In genomic region chr11:69681314-69682208, GRCm38 (mm10) we compare ENCODE assay signal across 8 mouse cellular contexts. TPM values are rescaled to one million over a fixed set of nuclear protein-coding genes. Genes with fewer than 3 reads are reported as not detected.
DNase-seq lines count a peak whose midpoint lies in the region; ATAC-seq and TF ChIP-seq lines count a peak whose summit lies in the region.

Gene Senp3, minus strand, starts transcription at chr11:69682084.

- H3K4me2 ChIP-seq in embryonic facial prominence, embryonic 15.5 days (replicated peaks): peak within 1 kb of the TSS; percentile 85
- peak within 1 kb of the TSS; percentile 72 for H3K4me2 ChIP-seq in kidney, embryonic 14.5 days (replicated peaks; ENCODE audit: low read depth, low read length)
- peak within 1 kb of the TSS; percentile 69 for H3K4me2 ChIP-seq in limb, embryonic 15.5 days

- no peak for TF ChIP-seq CTCF in bone marrow, adult 2 months (IDR thresholded peaks at IDR 0.05; ENCODE audit: control insufficient read depth, insufficient read depth, low read length)

- no peaks in the 10 kb centered on the region for H3K27me3 ChIP-seq in embryonic facial prominence, embryonic 15.5 days
- no peaks in the 10 kb centered on the region for H3K27me3 ChIP-seq in kidney, embryonic 14.5 days (ENCODE audit: control insufficient read depth, insufficient read depth, low read length)
- no peaks in the 10 kb centered on the region for H3K27me3 ChIP-seq in limb, embryonic 15.5 days

- H3K27ac ChIP-seq in bone marrow, adult 2 months (ENCODE audit: control insufficient read depth, insufficient read depth, low read depth, low read length, poor library complexity): peak within 1 kb of the TSS; percentile 90
- peak within 1 kb of the TSS; percentile 97 for H3K27ac ChIP-seq in embryonic facial prominence, embryonic 15.5 days (replicated peaks)
- peak within 1 kb of the TSS; percentile 74; the same call in 1 of the 2 replicates for H3K27ac ChIP-seq in kidney, embryonic 14.5 days (ENCODE audit: low read depth, low read length)
- peak within 1 kb of the TSS; percentile 94 for H3K27ac ChIP-seq in limb, embryonic 15.5 days

- TF ChIP-seq POLR2A in bone marrow, adult 2 months (IDR thresholded peaks at IDR 0.05; ENCODE audit: borderline replicate concordance, control insufficient read depth, low read depth, low read length): peak; percentile 85

- H3K9me3 ChIP-seq in embryonic facial prominence, embryonic 15.5 days (replicated peaks): no peaks in the 10 kb centered on the region
- H3K9me3 ChIP-seq in kidney, embryonic 14.5 days (ENCODE audit: control insufficient read depth, low read length): no peaks in the 10 kb centered on the region
- H3K9me3 ChIP-seq in limb, embryonic 15.5 days: no peaks in the 10 kb centered on the region

- under 1% methylated on average over 78 of the region's 80 CpGs for WGBS in bone marrow, adult 2 months
- WGBS in embryonic facial prominence, embryonic 15.5 days: under 1% methylated on average over 70 of the region's 80 CpGs
- under 1% methylated on average over 79 of the region's 80 CpGs for WGBS in kidney, embryonic 14.5 days
- WGBS in limb, embryonic 15.5 days: under 1% methylated on average over 80 of the region's 80 CpGs

- H3K9ac ChIP-seq in embryonic facial prominence, embryonic 15.5 days: peak within 1 kb of the TSS; percentile 78
- H3K9ac ChIP-seq in kidney, embryonic 14.5 days (ENCODE audit: low read depth, low read length): peak within 1 kb of the TSS; percentile 84
- peak within 1 kb of the TSS; percentile 85 for H3K9ac ChIP-seq in limb, embryonic 15.5 days

- peak; percentile 95 for ATAC-seq in embryonic facial prominence, embryonic 15.5 days (ENCODE audit: insufficient number of reproducible peaks, low FRiP score, low TSS enrichment, low read depth)
- ATAC-seq in kidney, embryonic 14.5 days (ENCODE audit: low FRiP score, low TSS enrichment): peak; percentile 97
- ATAC-seq in limb, embryonic 15.5 days (ENCODE audit: insufficient number of reproducible peaks, low FRiP score, low TSS enrichment, low read depth): peak; percentile 93

- peaks cover 3% of the 10 kb centered on the region for H3K4me1 ChIP-seq in bone marrow, adult 2 months (ENCODE audit: control insufficient read depth, insufficient read depth, low read length)
- H3K4me1 ChIP-seq in embryonic facial prominence, embryonic 15.5 days: peaks cover 58% of the 10 kb centered on the region
- H3K4me1 ChIP-seq in kidney, embryonic 14.5 days (ENCODE audit: control insufficient read depth, insufficient read depth, low read length): peaks cover 23% of the 10 kb centered on the region; the same call in 1 of the 2 replicates
- H3K4me1 ChIP-seq in limb, embryonic 15.5 days: peaks cover 66% of the 10 kb centered on the region

- DNase-seq in 416B (ENCODE audit: low read depth): peak; percentile 96
- DNase-seq in heart, adult 9 months (ENCODE audit: low spot score in 2 of 2): peak; percentile 96 to 97
- peak; percentile 90 to 95 for DNase-seq in monocyte, adult 2 months (ENCODE audit: low read depth in 1 of 2, low spot score in 2 of 2)
- peak; percentile 96 to 97 for DNase-seq in spleen, postnatal 36 days (ENCODE audit: low spot score in 2 of 2)

- peaks cover 22% of the 10 kb centered on the region for H3K36me3 ChIP-seq in embryonic facial prominence, embryonic 15.5 days
- H3K36me3 ChIP-seq in kidney, embryonic 14.5 days (ENCODE audit: control insufficient read depth, insufficient read depth, low read length): peaks cover 37% of the 10 kb centered on the region
- peaks cover 35% of the 10 kb centered on the region for H3K36me3 ChIP-seq in limb, embryonic 15.5 days

- H3K4me3 ChIP-seq in bone marrow, adult 2 months (replicated peaks; ENCODE audit: control insufficient read depth, low read depth, low read length): peak within 1 kb of the TSS; percentile 76
- H3K4me3 ChIP-seq in embryonic facial prominence, embryonic 15.5 days (replicated peaks): peak within 1 kb of the TSS; percentile 80
- H3K4me3 ChIP-seq in kidney, embryonic 14.5 days (ENCODE audit: low read length): peak within 1 kb of the TSS; percentile 83
- peak within 1 kb of the TSS; percentile 79 for H3K4me3 ChIP-seq in limb, embryonic 15.5 days

RNA-seq across cellular contexts. Expression of gene Senp3, which starts in this region (rescaled TPM):
- 46.3 and 67.8 TPM in 2 replicates for polyA plus RNA-seq in bone marrow, adult 2 months (2011; ENCODE audit: insufficient read depth, insufficient read length, low replicate concordance, missing spikeins)
- 83.7 and 90.5 TPM in 2 replicates for polyA plus RNA-seq in embryonic facial prominence, embryonic 15.5 days (2015; fragmentation: Nextera tagmentation; extraction: Ambion mirVana)
- 95.2 and 102 TPM in 2 replicates for polyA plus RNA-seq in kidney, embryonic 14.5 days (2014; fragmentation: Nextera tagmentation; extraction: Ambion mirVana)
- 87.5 and 87.9 TPM in 2 replicates for polyA plus RNA-seq in limb, embryonic 15.5 days (2015; fragmentation: Nextera tagmentation; extraction: Ambion mirVana)

Comparison
In these comparisons a context has a peak if more than half of its experiments do, and no peak if none do; other contexts are left out.
1. Peak in every context shown above with its lines: DNase-seq, ATAC-seq, H3K4me3 ChIP-seq and H3K27ac ChIP-seq.